Mouse (Mus musculus): Measurements from ENCODE around the gene Pin1. TPM values are rescaled to one million over a fixed set of nuclear protein-coding genes. Genes with fewer than 3 reads are reported as not detected.

Gene Pin1
- polyA plus RNA-seq, 1 experiment from 2014 or later: 55.4 TPM

DNA sequence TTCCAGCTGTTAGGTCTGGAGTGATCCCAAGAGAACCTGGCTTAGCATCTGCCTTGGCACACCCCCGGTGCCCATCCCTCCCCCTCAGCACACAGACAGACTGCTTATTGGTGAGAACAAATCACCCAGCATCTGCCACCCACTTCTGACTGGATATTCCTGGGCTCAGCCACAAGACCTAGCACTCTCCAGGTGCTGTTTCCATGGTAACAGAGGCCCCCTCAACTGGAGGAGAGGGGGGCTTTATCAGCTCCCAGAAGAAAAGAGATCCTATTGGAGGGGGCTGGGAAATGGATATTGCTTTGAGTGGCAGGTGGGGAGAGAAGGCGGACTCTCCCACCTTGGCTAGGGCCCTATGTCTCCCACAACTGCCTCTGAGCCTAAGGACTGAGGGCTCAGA lies 12.1 kb downstream of the Pin1 start:
- Histone ChIP-seq H3K9ac (no peak overlapping the region), H3K4me2 (no peak overlapping the region), H3K4me3 (replicated peaks) (no peak overlapping the region), H3K4me1 (peaks cover 40% of the 10 kb centered on the region), H3K9me3 (replicated peaks) (no peaks in the 10 kb centered on the region), H3K27me3 (no peaks in the 10 kb centered on the region), H3K27ac (0 out of 2 replicates have a peak overlapping the region, but pooled peaks have one; percentile 7), H3K36me3 (peaks cover 63% of the 10 kb centered on the region)
- no peak for ATAC-seq (replicated peaks; ENCODE audit: low FRiP score)
- WGBS: 76% methylated on average over 2 of the region's 2 CpGs

DNA sequence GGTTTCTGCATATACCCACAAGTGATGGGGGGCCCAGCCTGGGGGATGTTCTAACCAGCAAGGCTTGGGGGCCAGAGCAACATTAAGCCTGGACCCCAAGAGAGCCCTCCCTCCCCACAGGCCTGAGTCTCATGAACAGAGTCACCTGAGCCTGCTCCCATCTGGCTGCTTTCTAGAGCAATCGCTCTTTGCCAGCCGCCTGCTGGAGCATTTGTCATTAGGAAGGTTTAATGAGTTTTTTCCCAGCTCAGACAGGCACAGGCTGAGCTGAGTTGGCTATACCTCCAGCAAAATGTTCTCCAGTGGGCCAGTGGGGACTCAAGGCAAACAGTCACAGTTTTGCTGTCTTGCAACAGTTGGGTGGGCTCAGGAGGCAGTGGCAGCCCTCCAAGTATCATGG lies 12.5 kb downstream of the Pin1 start:
- H3K9ac ChIP-seq: no peak overlapping the region
- no peak overlapping the region for H3K4me3 ChIP-seq (replicated peaks)
- no peaks in the 10 kb centered on the region for H3K9me3 ChIP-seq (replicated peaks)
- H3K27ac ChIP-seq: 0 out of 2 replicates have a peak overlapping the region, but pooled peaks have one; percentile 7
- WGBS: 36% methylated on average over 2 of the region's 2 CpGs
- H3K36me3 ChIP-seq: peaks cover 59% of the 10 kb centered on the region
- no peak for ATAC-seq (replicated peaks; ENCODE audit: low FRiP score)
- no peaks in the 10 kb centered on the region for H3K27me3 ChIP-seq
- no peak overlapping the region for H3K4me2 ChIP-seq
- H3K4me1 ChIP-seq: peaks cover 40% of the 10 kb centered on the region

DNA sequence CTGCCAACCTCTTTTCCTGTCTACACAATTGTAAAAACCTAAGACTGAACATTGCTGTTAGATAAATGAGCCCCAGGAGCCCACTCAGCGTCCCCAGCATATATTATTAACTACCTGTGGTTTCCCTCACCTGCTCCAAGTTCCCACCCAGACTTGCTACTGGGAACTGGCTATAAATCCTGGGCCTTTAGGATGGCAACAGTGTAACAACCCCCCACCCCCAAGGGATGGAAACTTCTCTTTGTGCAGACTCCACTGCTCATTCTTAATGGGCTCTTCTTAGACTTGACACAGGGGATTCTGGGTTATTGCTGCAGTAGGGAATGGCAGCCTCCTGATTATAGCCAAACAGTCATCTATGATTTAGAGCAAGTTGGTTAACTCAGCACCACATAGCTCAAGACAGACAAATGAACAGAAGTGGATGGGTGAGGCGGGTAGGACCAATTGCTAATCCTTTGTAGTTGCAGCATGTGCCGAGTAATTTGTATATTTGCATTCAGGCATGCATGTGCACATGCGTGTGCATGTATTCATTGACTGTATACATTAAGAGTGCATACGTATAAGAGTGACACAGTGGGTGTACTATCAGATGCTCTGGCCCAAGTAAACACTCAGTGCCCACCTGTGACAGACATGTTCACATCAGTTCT lies 13.2 kb downstream of the Pin1 start:
- ATAC-seq (replicated peaks; ENCODE audit: low FRiP score): no peak
- 75% methylated on average over 5 of the region's 5 CpGs for WGBS
- no peak overlapping the region for H3K4me3 ChIP-seq (replicated peaks)
- H3K4me1 ChIP-seq: peaks cover 40% of the 10 kb centered on the region
- H3K27me3 ChIP-seq: no peaks in the 10 kb centered on the region
- H3K9ac ChIP-seq: no peak overlapping the region
- H3K36me3 ChIP-seq: peaks cover 52% of the 10 kb centered on the region
- H3K9me3 ChIP-seq (replicated peaks): no peaks in the 10 kb centered on the region
- no peak overlapping the region; the same call in 1 of the 2 replicates for H3K27ac ChIP-seq
- H3K4me2 ChIP-seq: no peak overlapping the region

DNA sequence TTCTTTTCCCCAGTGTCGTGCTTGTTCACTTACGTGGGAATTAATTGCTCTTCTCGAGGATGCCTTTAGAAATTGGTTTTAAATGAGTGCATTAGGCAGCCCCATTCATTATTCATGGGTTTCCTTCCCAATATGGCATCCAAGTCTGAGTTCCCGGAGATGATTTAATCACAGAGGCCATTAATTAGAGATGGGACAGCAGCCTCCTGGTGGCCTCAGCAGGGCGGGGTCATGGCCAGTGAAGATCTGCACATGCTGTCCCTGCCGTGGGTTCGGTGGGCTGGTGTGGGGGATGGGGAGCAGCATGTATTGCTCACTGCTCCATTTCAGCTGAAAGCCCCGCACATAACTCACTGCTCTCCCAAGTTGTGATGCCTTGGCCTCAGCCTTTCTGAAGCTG lies 14.0 kb downstream of the Pin1 start:
- Histone ChIP-seq H3K4me3 (replicated peaks) (no peak overlapping the region), H3K27me3 (no peaks in the 10 kb centered on the region), H3K36me3 (peaks cover 44% of the 10 kb centered on the region), H3K27ac (no peak overlapping the region), H3K9ac (no peak overlapping the region), H3K4me1 (peaks cover 40% of the 10 kb centered on the region), H3K9me3 (replicated peaks) (no peaks in the 10 kb centered on the region), H3K4me2 (no peak overlapping the region)
- 20% methylated on average over 8 of the region's 8 CpGs for WGBS
- ATAC-seq (replicated peaks; ENCODE audit: low FRiP score): no peak

DNA sequence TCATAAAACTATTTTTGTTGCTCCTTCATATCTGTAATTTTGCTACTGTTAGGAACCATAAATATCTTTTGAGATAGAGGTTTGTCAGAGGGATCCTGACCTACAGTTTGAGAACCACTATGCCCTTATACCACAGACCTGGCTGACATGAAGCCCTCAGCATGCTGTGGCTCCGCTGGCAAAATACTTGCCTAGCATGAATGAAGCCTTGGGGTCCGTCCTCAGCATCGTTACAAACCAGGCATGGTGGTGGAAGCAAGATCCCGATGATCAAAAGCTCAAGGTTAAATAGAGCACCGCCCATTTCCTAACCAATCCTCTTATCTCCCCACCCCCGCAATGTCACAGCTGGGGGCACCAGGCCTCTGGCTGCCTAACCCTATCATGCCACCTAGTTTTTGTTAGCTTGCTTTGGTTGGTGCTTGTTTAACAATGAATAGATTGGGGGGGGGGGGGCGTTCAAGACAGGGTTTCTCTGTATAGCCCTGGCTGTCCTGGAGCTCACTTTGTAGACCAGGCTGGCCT lies 14.7 kb downstream of the Pin1 start:
- Histone ChIP-seq H3K4me1 (peaks cover 40% of the 10 kb centered on the region), H3K27ac (no peak overlapping the region), H3K4me2 (no peak overlapping the region), H3K9ac (no peak overlapping the region), H3K4me3 (replicated peaks) (no peak overlapping the region), H3K27me3 (no peaks in the 10 kb centered on the region), H3K36me3 (peaks cover 37% of the 10 kb centered on the region), H3K9me3 (replicated peaks) (no peaks in the 10 kb centered on the region)
- no peak for ATAC-seq (replicated peaks; ENCODE audit: low FRiP score)
- 10% methylated on average over 7 of the region's 7 CpGs for WGBS

DNA sequence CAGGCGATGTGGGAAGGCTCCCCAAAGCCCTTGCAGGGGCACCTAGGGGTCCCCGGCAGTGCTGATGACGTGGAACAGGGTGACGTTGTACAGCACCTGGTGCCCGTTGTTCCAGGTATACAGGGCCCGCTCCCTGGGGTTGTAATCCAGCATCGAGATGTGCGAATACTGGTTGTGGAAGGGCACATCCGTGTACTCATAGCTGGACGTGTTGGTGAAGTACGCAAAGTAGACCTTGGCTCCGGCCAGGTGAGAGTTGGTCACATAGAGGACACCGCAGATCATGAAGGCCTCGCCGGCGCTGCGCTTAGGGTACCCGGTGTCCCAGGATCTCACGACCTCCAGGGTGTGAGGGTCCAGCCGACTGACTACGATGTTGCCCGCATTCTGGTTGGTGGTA lies 16.2 kb downstream of the Pin1 start:
- Histone ChIP-seq H3K4me1 (peaks cover 30% of the 10 kb centered on the region), H3K27me3 (no peaks in the 10 kb centered on the region), H3K9me3 (replicated peaks) (no peaks in the 10 kb centered on the region), H3K9ac (no peak overlapping the region), H3K4me2 (no peak overlapping the region), H3K36me3 (peaks cover 22% of the 10 kb centered on the region), H3K4me3 (replicated peaks) (no peak overlapping the region), H3K27ac (no peak overlapping the region)
- no peak for ATAC-seq (replicated peaks; ENCODE audit: low FRiP score)
- WGBS: 92% methylated on average over 22 of the region's 22 CpGs

DNA sequence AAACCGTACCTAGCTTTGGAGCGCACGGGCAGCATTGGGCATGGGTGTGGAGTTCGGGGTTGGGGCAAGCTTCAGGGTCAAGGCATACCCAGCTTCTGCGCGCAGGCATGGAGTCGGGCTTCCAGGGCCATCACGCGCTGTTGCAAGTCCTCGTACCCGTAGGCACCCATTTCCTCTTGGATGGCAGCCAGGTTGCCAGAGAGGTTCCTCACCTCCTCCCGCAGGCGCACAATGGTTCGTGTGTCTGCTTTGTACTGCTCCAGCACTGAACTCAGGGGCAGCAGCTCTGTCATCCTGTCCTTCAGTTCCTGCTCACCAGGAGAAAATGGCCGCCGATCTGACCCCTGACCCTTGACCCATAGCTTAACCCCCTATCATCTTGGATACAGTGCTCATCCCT lies 20.2 kb downstream of the Pin1 start:
- Histone ChIP-seq H3K4me1 (no peaks in the 10 kb centered on the region), H3K4me2 (no peak overlapping the region), H3K36me3 (no peaks in the 10 kb centered on the region), H3K27me3 (no peaks in the 10 kb centered on the region), H3K9me3 (replicated peaks) (no peaks in the 10 kb centered on the region), H3K4me3 (replicated peaks) (no peak overlapping the region), H3K9ac (no peak overlapping the region), H3K27ac (no peak overlapping the region)
- 0 out of 2 replicates have a peak, but pooled peaks have one; percentile 24 for ATAC-seq (replicated peaks; ENCODE audit: low FRiP score)
- 86% methylated on average over 16 of the region's 16 CpGs for WGBS

DNA sequence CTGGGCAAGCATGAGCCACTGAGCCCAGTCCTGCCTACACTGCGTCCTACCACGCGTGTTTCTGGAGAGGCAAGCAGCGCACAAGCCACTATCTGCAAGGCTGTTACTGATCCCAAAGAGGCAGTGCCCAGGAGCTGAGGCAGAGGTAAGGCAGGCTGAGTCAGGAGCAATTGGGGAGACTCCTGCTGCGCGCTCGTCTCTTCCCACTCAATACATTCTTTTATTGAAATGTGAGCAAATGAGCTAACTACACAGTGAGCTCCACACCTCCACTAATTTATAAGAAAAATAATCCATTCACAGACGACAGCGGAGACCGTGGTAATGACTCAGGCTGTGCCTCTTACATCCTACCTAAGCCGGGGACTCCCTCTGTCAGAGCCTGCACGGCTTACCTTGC lies 26.0 kb downstream of the Pin1 start:
- 92% methylated on average over 12 of the region's 12 CpGs for WGBS
- H3K27me3 ChIP-seq: no peaks in the 10 kb centered on the region
- H3K4me2 ChIP-seq: no peak overlapping the region
- no peak overlapping the region for H3K27ac ChIP-seq
- H3K4me3 ChIP-seq (replicated peaks): no peak overlapping the region
- H3K9ac ChIP-seq: no peak overlapping the region
- H3K36me3 ChIP-seq: no peaks in the 10 kb centered on the region
- no peak for ATAC-seq (replicated peaks; ENCODE audit: low FRiP score)
- H3K9me3 ChIP-seq (replicated peaks): no peaks in the 10 kb centered on the region
- H3K4me1 ChIP-seq: no peaks in the 10 kb centered on the region

DNA sequence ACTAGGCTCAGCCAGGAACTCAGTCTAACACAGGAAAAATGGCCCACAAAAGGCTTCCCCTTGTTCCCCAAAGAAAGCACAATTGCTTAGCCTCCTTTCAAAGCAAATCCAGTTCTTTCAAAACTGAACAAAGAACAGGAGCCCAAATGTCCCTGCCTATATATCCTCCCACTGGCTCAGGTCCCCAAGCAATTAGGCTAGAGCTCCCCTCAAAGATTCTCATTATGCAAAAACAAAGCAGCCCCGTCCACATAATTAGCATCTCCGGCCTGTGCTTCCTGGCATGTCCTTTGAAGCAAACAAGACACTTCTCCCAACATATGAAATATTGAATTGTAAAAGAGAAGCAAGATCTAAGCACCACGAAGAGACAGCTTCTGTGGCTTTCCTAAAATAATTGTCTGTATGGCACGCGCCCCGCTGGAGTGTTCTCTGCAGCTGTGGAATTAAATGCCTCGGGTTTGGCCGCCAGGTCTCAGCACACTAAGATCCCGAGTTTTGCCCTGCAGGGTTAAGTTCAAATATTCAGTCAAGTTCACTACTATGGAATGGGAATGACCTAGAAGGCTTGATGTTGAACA lies 28.6 kb downstream of the Pin1 start:
- 77% methylated on average over 9 of the region's 9 CpGs for WGBS
- H3K9ac ChIP-seq: no peak overlapping the region

DNA sequence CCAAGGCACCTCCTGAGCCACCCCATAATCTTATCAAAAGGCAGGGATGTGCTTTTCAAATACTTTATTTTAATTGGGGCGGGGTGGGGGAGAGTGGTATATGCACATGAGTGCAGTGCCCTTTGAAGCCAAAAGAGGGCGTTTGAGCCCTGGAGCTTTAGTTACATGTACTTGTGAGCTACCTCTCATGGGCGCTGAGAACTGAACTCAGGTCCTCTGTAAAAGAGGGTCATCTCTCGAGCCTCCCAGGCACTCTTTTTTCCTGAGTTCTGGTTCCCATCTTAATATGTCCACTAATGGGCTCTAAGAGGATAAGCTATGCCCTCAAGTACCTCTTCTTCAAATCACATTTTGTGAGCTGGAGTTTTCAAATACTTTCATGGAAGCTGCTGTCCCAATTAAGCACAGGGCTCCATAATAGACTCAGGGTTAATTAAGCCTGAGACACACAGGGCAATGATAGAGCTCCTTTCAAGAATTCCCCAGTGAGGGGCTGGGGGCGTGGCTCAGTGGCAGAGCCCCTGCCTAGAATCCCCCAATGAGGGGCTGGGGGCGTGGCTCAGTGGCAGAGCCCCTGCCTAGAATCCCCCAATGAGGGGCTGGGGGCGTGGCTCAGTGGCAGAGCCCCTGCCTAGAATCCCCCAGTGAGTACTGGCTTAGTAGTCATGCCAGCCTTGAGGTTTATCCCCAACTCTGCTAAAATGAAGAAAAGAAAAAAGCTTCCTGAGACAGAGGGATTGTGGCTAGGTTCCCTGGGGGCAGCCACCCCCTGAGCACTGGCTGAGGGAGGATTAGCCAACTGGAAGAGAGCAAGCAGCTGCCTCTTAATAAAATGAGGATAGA lies 29.9 kb downstream of the Pin1 start:
- WGBS: 48% methylated on average over 7 of the region's 7 CpGs
- Histone ChIP-seq H3K27ac (no peak overlapping the region), H3K27me3 (no peaks in the 10 kb centered on the region)

More for the DNA sequence above, 28.6 kb downstream of the Pin1 start:
- no peaks in the 10 kb centered on the region for H3K9me3 ChIP-seq (replicated peaks)
- no peaks in the 10 kb centered on the region for H3K36me3 ChIP-seq
- no peaks in the 10 kb centered on the region for H3K27me3 ChIP-seq
- H3K4me1 ChIP-seq: no peaks in the 10 kb centered on the region
- H3K4me2 ChIP-seq: no peak overlapping the region
- ATAC-seq (replicated peaks; ENCODE audit: low FRiP score): no peak
- no peak overlapping the region for H3K4me3 ChIP-seq (replicated peaks)
- H3K27ac ChIP-seq: no peak overlapping the region

DNA sequence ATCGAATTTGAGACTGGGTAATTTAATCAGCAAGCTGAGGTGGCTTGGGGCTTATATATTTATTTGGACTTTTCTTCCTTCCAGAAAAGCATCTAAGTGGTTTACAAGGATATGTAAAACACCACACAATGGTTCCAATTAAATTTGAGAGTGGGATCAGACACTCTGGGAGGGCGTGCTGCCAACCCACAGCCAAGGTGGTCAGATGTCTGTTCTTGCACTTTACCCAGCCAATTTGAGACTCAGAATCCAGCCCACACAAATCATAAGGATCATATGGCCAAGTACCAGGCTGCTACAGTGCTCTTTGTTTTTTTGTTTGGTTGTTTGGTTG lies 30.5 kb downstream of the Pin1 start:
- Histone ChIP-seq H3K9ac (no peak overlapping the region), H3K27ac (no peak overlapping the region), H3K4me1 (no peaks in the 10 kb centered on the region), H3K27me3 (no peaks in the 10 kb centered on the region), H3K4me3 (replicated peaks) (no peak overlapping the region), H3K4me2 (no peak overlapping the region), H3K9me3 (replicated peaks) (no peaks in the 10 kb centered on the region), H3K36me3 (no peaks in the 10 kb centered on the region)
- 68% methylated on average over 2 of the region's 2 CpGs for WGBS
- no peak for ATAC-seq (replicated peaks; ENCODE audit: low FRiP score)

More for the DNA sequence above, 29.9 kb downstream of the Pin1 start:
- Histone ChIP-seq H3K9ac (no peak overlapping the region), H3K36me3 (no peaks in the 10 kb centered on the region), H3K9me3 (replicated peaks) (no peaks in the 10 kb centered on the region), H3K4me2 (no peak overlapping the region), H3K4me1 (no peaks in the 10 kb centered on the region), H3K4me3 (replicated peaks) (no peak overlapping the region)
- no peak for ATAC-seq (replicated peaks; ENCODE audit: low FRiP score)
